12 mouse cellular contexts compared by ENCODE assay signal in the genomic region with DNA sequence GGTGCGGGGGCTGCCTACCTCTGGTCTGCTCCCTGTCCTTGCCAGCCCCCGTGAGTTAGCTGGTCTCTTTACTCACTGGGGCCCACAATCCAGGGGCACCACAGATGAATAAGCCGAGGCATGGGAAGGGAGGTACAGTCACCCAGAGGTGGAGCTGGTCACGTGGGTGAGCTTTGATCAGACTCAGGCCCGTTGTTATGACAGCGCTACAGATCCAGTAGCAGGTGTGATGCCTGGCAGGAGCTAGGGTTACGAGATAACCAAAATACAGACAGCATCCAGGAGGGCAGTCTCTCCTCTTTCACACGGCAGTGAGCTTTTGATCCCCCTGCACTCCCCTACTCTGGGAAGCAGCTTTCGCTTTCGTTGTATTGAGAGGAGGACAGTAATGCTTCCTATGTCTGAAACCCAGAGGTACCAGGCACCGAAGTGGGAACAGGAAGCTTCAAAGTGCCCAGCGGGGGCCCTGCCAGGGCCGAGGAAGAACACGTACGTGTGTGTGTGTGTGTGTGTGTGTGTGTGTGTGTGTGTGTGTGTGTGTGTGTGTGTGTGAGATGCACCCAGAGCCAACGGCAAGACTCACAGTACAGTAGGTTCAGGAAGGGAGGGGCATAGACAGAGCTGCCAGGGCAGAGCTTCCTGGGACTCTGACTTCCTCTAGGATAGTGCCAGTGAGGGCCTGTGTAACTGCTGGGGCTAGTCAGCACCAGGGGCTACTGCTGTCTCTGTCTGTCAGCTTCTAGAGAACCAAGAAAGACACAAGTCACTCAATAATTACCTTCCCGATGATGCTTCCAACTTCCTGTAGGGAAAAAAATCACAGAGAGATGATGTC.
DNase-seq lines count a peak whose midpoint lies in the region; ATAC-seq and TF ChIP-seq lines count a peak whose summit lies in the region.
"Had no signal": no experiment of that assay in that cellular context is flagged by ENCODE, and none has a peak within 500 bp of the region (broad histone marks: within the 10 kb centered on the region; RNA-seq: fewer than 3 reads in every experiment).

No protein-coding gene starts in this region.

- WGBS in intestine, embryonic 16.5 days = 73% methylated on average over 17 of the region's 17 CpGs
- 72% methylated on average over 17 of the region's 17 CpGs for WGBS in intestine, embryonic 15.5 days
- WGBS in thymus, adult 2 months = 15% methylated on average over 17 of the region's 17 CpGs

- no peak for TF ChIP-seq POLR2A in thymus, adult 2 months (IDR thresholded peaks at IDR 0.05; ENCODE audit: control insufficient read depth, extremely low read depth, insufficient read depth, low read length, poor library complexity)

- H3K4me2 ChIP-seq in intestine, embryonic 16.5 days (ENCODE audit: low read depth, low read length) = no peak overlapping the region
- H3K4me2 ChIP-seq in intestine, embryonic 15.5 days (replicated peaks) = no peak overlapping the region
- H3K4me2 ChIP-seq: embryonic facial prominence, embryonic 12.5 days; hindbrain, embryonic 15.5 days had no signal

- peak; percentile 52; the same call in 1 of the 2 replicates for ATAC-seq in intestine, embryonic 16.5 days
- ATAC-seq in intestine, embryonic 15.5 days = no peak

- TF ChIP-seq CTCF in thymus, adult 2 months (IDR thresholded peaks at IDR 0.05; ENCODE audit: borderline replicate concordance, control insufficient read depth, extremely low read depth, insufficient read depth, low read length, poor library complexity) = no peak

- H3K36me3 ChIP-seq in intestine, embryonic 16.5 days (ENCODE audit: control insufficient read depth, insufficient read depth, low read length) = no peaks in the 10 kb centered on the region; the same call in 1 of the 2 replicates
- no peaks in the 10 kb centered on the region for H3K36me3 ChIP-seq in intestine, embryonic 15.5 days
- H3K36me3 ChIP-seq in thymus, adult 2 months (ENCODE audit: control insufficient read depth, insufficient read depth, low read length) = no peaks in the 10 kb centered on the region
- H3K36me3 ChIP-seq: hindbrain, embryonic 15.5 days had no signal

- H3K27ac ChIP-seq in intestine, embryonic 16.5 days (ENCODE audit: low read length) = no peak overlapping the region
- no peak overlapping the region for H3K27ac ChIP-seq in intestine, embryonic 15.5 days
- H3K27ac ChIP-seq in thymus, adult 2 months (ENCODE audit: control insufficient read depth, insufficient read depth, low read length) = no peak overlapping the region
- H3K27ac ChIP-seq: embryonic facial prominence, embryonic 12.5 days; hindbrain, embryonic 15.5 days; liver, embryonic 14.5 days had no signal

- no peak overlapping the region for H3K9ac ChIP-seq in intestine, embryonic 16.5 days (ENCODE audit: low read depth, low read length)
- no peak overlapping the region for H3K9ac ChIP-seq in intestine, embryonic 15.5 days
- H3K9ac ChIP-seq: embryonic facial prominence, embryonic 12.5 days; hindbrain, embryonic 15.5 days; liver, embryonic 14.5 days had no signal

- no peaks in the 10 kb centered on the region for H3K27me3 ChIP-seq in intestine, embryonic 16.5 days (replicated peaks; ENCODE audit: control insufficient read depth, insufficient read depth, low read length)
- no peaks in the 10 kb centered on the region for H3K27me3 ChIP-seq in intestine, embryonic 15.5 days (replicated peaks)
- no peaks in the 10 kb centered on the region for H3K27me3 ChIP-seq in thymus, adult 2 months (ENCODE audit: control insufficient read depth, insufficient read depth, low read length)
- H3K27me3 ChIP-seq: embryonic facial prominence, embryonic 12.5 days; hindbrain, embryonic 15.5 days had no signal

- H3K9me3 ChIP-seq in intestine, embryonic 16.5 days (ENCODE audit: control insufficient read depth, low read length) = no peaks in the 10 kb centered on the region
- H3K9me3 ChIP-seq in intestine, embryonic 15.5 days = no peaks in the 10 kb centered on the region
- H3K9me3 ChIP-seq: embryonic facial prominence, embryonic 12.5 days; hindbrain, embryonic 15.5 days had no signal

- no peak overlapping the region for H3K4me3 ChIP-seq in intestine, embryonic 16.5 days (ENCODE audit: low read length)
- no peak overlapping the region for H3K4me3 ChIP-seq in intestine, embryonic 15.5 days (replicated peaks)
- H3K4me3 ChIP-seq in thymus, adult 2 months (ENCODE audit: control insufficient read depth, insufficient read depth, low read length) = peak overlapping the region; percentile 43
- H3K4me3 ChIP-seq: embryonic facial prominence, embryonic 12.5 days; hindbrain, embryonic 15.5 days had no signal

- DNase-seq in T-cell, adult 2 months (ENCODE audit: low spot score) = peak; percentile 69
- DNase-seq in lung, postnatal 25 days (ENCODE audit: low spot score) = peak; percentile 18
- peak; percentile 58 for DNase-seq in thymus, adult 2 months
- no peak for DNase-seq in left cerebral cortex, adult 18-20 months (ENCODE audit: low spot score in 2 of 2)
- no peak for DNase-seq in right cerebral cortex, postnatal 36 days (ENCODE audit: low spot score in 2 of 2)
- no peak for DNase-seq in layer of hippocampus, postnatal 36 days
- DNase-seq: right cerebral cortex, postnatal 25 days had no signal

- no peaks in the 10 kb centered on the region for H3K4me1 ChIP-seq in intestine, embryonic 16.5 days (ENCODE audit: control insufficient read depth, insufficient read depth, low read length)
- no peaks in the 10 kb centered on the region for H3K4me1 ChIP-seq in intestine, embryonic 15.5 days (replicated peaks)
- H3K4me1 ChIP-seq in thymus, adult 2 months (replicated peaks; ENCODE audit: control insufficient read depth, insufficient read depth, low read length) = peaks cover 20% of the 10 kb centered on the region

Comparison
In these comparisons a context has a peak if more than half of its experiments do, and no peak if none do; other contexts are left out.
1. DNase-seq: peak in T-cell, adult 2 months (single experiment), lung, postnatal 25 days (single experiment) and thymus, adult 2 months (single experiment); none in left cerebral cortex, adult 18-20 months (0 of 2), right cerebral cortex, postnatal 36 days (0 of 2) and layer of hippocampus, postnatal 36 days (0 of 2).